Mouse (Mus musculus) MEL (cell line): ENCODE measurements at regions not wholly inside any gene's neighbourhood (a gene's known extent, or its start where the extent isn't known, plus 50 kb on each side); places are given as distances from the start of the nearest gene placed in this dataset.

Experiments used
- DNase-seq: peaks from one replicate; pipeline ENCODE4 v3.0.0; 2011; ENCODE audit warnings: low read depth, low spot score
- H3K27ac ChIP-seq: 2 replicates; pipeline ENCODE4 v1.5.1; 2012; ENCODE audit warnings: low read depth, mild to moderate bottlenecking, control low read depth, low read length, moderate library complexity; ENCODE audit not compliant: control insufficient read depth
- H3K27me3 ChIP-seq, 2 experiments: fragments of 150-350 bp in 1 of 2; sonication (generic) in 1 of 2; 2 replicates each; pipeline ENCODE4 v1.6.1; 2012; ENCODE audit warnings: low read length in 2 of 2, mild to moderate bottlenecking in 2 of 2, improper control_type of control experiment in 1 of 2, moderate library complexity in 1 of 2; ENCODE audit not compliant: insufficient read depth in 2 of 2, control insufficient read depth in 1 of 2
- H3K36me3 ChIP-seq, 2 experiments: 2 replicates each; pipeline ENCODE4 v1.6.1; 2012 to 2014; ENCODE audit warnings: low read length in 2 of 2, improper control_type of control experiment in 1 of 2, inconsistent platforms in 1 of 2, mild to moderate bottlenecking in 1 of 2; ENCODE audit not compliant: insufficient read depth in 2 of 2, control insufficient read depth in 1 of 2
- H3K4me1 ChIP-seq, 2 experiments: fragments of 150-350 bp in 1 of 2; sonication (generic) in 1 of 2; 2 replicates each; pipeline ENCODE4 v1.6.1; 2012; ENCODE audit warnings: low read length in 2 of 2, improper control_type of control experiment in 1 of 2, mild to moderate bottlenecking in 1 of 2; ENCODE audit not compliant: insufficient read depth in 2 of 2, control insufficient read depth in 1 of 2
- H3K4me3 ChIP-seq, 2 experiments: fragments of 150-350 bp in 1 of 2; sonication (generic) in 1 of 2; 2 replicates each; pipeline ENCODE4 v1.5.1; 2012; ENCODE audit warnings: low read depth in 2 of 2, low read length in 2 of 2, mild to moderate bottlenecking in 2 of 2, moderate library complexity in 2 of 2, control low read depth in 1 of 2, improper control_type of control experiment in 1 of 2; ENCODE audit not compliant: control insufficient read depth in 1 of 2, insufficient read depth in 1 of 2
- H3K79me2 ChIP-seq: 2 replicates; pipeline ENCODE4 v1.6.1; 2012; ENCODE audit warnings: mild to moderate bottlenecking, low read length, moderate library complexity; ENCODE audit not compliant: control insufficient read depth, poor library complexity, insufficient read depth
- H3K9ac ChIP-seq: 2 replicates; pipeline ENCODE4 v1.6.1; 2012; ENCODE audit warnings: low read depth, mild to moderate bottlenecking, control low read depth, low read length, moderate library complexity; ENCODE audit not compliant: control insufficient read depth, poor library complexity, severe bottlenecking
- H3K9me3 ChIP-seq: fragments of 150-350 bp; sonication (generic); replicated peaks from 2 replicates; pipeline ENCODE4 v1.6.1; 2012; ENCODE audit warnings: mild to moderate bottlenecking, low read length, improper control_type of control experiment, moderate library complexity; ENCODE audit not compliant: insufficient read depth
- CHD1 ChIP-seq: IDR thresholded peaks from 2 replicates; pipeline ENCODE4 v1.6.1; 2012; ENCODE audit warnings: low read depth, mild to moderate bottlenecking, inconsistent platforms, low read length, improper control_type of control experiment
- CHD2 ChIP-seq: IDR thresholded peaks from 2 replicates; pipeline ENCODE4 v1.6.1; 2011; ENCODE audit warnings: low read length, improper control_type of control experiment
- ELF1 ChIP-seq: IDR thresholded peaks from 2 replicates; pipeline ENCODE4 v1.6.1; 2014; ENCODE audit warnings: low read depth, mild to moderate bottlenecking, inconsistent platforms, low read length, improper control_type of control experiment, moderate library complexity
- EP300 ChIP-seq, 2 experiments: IDR thresholded peaks; 2 replicates each; pipeline ENCODE4 v1.6.1; 2011; ENCODE audit warnings: improper control_type of control experiment in 2 of 2, low read length in 2 of 2, low read depth in 1 of 2, mild to moderate bottlenecking in 1 of 2
- ETS1 ChIP-seq: IDR thresholded peaks from 2 replicates; pipeline ENCODE4 v1.6.1; 2012; ENCODE audit warnings: low read depth, mild to moderate bottlenecking, inconsistent platforms, low read length, improper control_type of control experiment, moderate library complexity
- GABPA ChIP-seq: IDR thresholded peaks from 2 replicates; pipeline ENCODE4 v1.6.1; 2012; ENCODE audit warnings: low read depth, mild to moderate bottlenecking, inconsistent platforms, low read length, improper control_type of control experiment, moderate library complexity
- MAFK ChIP-seq: IDR thresholded peaks from 2 replicates; pipeline ENCODE4 v1.6.1; 2011; ENCODE audit warnings: low read depth, mild to moderate bottlenecking, low read length, improper control_type of control experiment, borderline replicate concordance
- MAZ ChIP-seq: IDR thresholded peaks from 2 replicates; pipeline ENCODE4 v1.6.1; 2012; ENCODE audit warnings: low read depth, mild to moderate bottlenecking, inconsistent platforms, low read length, improper control_type of control experiment
- MEF2A ChIP-seq: IDR thresholded peaks from 2 replicates; pipeline ENCODE4 v1.6.1; 2014; ENCODE audit warnings: low read depth, mild to moderate bottlenecking, inconsistent platforms, low read length, improper control_type of control experiment; ENCODE audit not compliant: poor library complexity, insufficient replicate concordance, severe bottlenecking; ENCODE audit errors: extremely low read depth
- MYB ChIP-seq: IDR thresholded peaks from 2 replicates; pipeline ENCODE4 v1.6.1; 2011; ENCODE audit warnings: mild to moderate bottlenecking, low read depth, low read length, improper control_type of control experiment
- POLR2A ChIP-seq, 2 experiments: IDR thresholded peaks; 2 replicates each; pipeline ENCODE4 v1.6.1; 2011 to 2012; ENCODE audit warnings: low read length in 2 of 2, mild to moderate bottlenecking in 2 of 2, control low read depth in 1 of 2, improper control_type of control experiment in 1 of 2, low read depth in 1 of 2, moderate library complexity in 1 of 2; ENCODE audit not compliant: control insufficient read depth in 1 of 2, insufficient read depth in 1 of 2, poor library complexity in 1 of 2
- POLR2AphosphoS2 ChIP-seq: IDR thresholded peaks from 2 replicates; pipeline ENCODE4 v1.6.1; 2011; ENCODE audit warnings: low read length, improper control_type of control experiment
- RAD21 ChIP-seq: IDR thresholded peaks from 2 replicates; pipeline ENCODE4 v1.6.1; 2011; ENCODE audit warnings: mild to moderate bottlenecking, low read depth, low read length, improper control_type of control experiment
- SMC3 ChIP-seq: IDR thresholded peaks from 2 replicates; pipeline ENCODE4 v1.6.1; 2011; ENCODE audit warnings: low read depth, low read length, improper control_type of control experiment
- TAL1 ChIP-seq: IDR thresholded peaks from 2 replicates; pipeline ENCODE4 v1.6.1; 2012; ENCODE audit warnings: mild to moderate bottlenecking, inconsistent platforms, low read length, moderate library complexity, mixed read lengths
- USF1 ChIP-seq: IDR thresholded peaks from 2 replicates; pipeline ENCODE4 v1.6.1; 2014; ENCODE audit warnings: low read depth, mild to moderate bottlenecking, inconsistent platforms, low read length, improper control_type of control experiment, moderate library complexity
- ZKSCAN1 ChIP-seq: IDR thresholded peaks from 2 replicates; pipeline ENCODE4 v1.6.1; 2012; ENCODE audit warnings: low read depth, mild to moderate bottlenecking, inconsistent platforms, low read length, improper control_type of control experiment, moderate library complexity
- ZNF384 ChIP-seq: IDR thresholded peaks from 2 replicates; pipeline ENCODE4 v1.6.1; 2012; ENCODE audit warnings: low read depth, mild to moderate bottlenecking, inconsistent platforms, low read length, improper control_type of control experiment

GRCm38 (mm10) chr16:9085133-9085532, 255.2 kb downstream of the 1810013L24Rik start:
- Histone ChIP-seq H3K9ac (no peak overlapping the region), H3K27me3 (no peaks in the 10 kb centered on the region), H3K36me3 (no peaks in the 10 kb centered on the region), H3K9me3 (no peaks in the 10 kb centered on the region), H3K4me3 (no peak overlapping the region), H3K79me2 (no peaks in the 10 kb centered on the region), H3K4me1 (no peaks in the 10 kb centered on the region), H3K27ac (no peak overlapping the region)
- peak; percentile 10 for DNase-seq
- TF ChIP-seq TAL1 (no peak), MAZ (no peak)

- Histone ChIP-seq H3K9me3 (no peaks in the 10 kb centered on the region), H3K27me3 (no peaks in the 10 kb centered on the region), H3K9ac (no peak overlapping the region), H3K4me3 (no peak overlapping the region), H3K4me1 (no peaks in the 10 kb centered on the region), H3K27ac (no peak overlapping the region)
- peak; percentile 42 for DNase-seq
- TF ChIP-seq RAD21 = no peak
- TF ChIP-seq CHD1 = no peak
- no peak for TF ChIP-seq POLR2A (IDR thresholded peaks at IDR 0.05; ENCODE audit: control insufficient read depth in 1 of 2, insufficient read depth in 1 of 2, low read depth in 1 of 2, low read length in 2 of 2, poor library complexity in 1 of 2)
- no peak for TF ChIP-seq ETS1
- no peak for TF ChIP-seq EP300 (IDR thresholded peaks at IDR 0.05; ENCODE audit: low read depth in 1 of 2, low read length in 2 of 2)
- no peak for TF ChIP-seq POLR2AphosphoS2
- no peak for TF ChIP-seq ZNF384
- TF ChIP-seq MEF2A = no peak
- TF ChIP-seq, all 39 proteins: peak for 0
- no peaks in the 10 kb centered on the region for H3K79me2 ChIP-seq
- H3K36me3 ChIP-seq = no peaks in the 10 kb centered on the region
Measured at GRCm38 (mm10) chr16:9085977-9086376, 256.1 kb downstream of the 1810013L24Rik start.

GRCm38 (mm10) chr16:9091790-9092189, 261.9 kb downstream of the 1810013L24Rik start:
- Histone ChIP-seq H3K9me3 (no peaks in the 10 kb centered on the region), H3K79me2 (no peaks in the 10 kb centered on the region), H3K9ac (no peak overlapping the region), H3K4me3 (no peak overlapping the region), H3K27me3 (no peaks in the 10 kb centered on the region), H3K36me3 (no peaks in the 10 kb centered on the region), H3K4me1 (no peaks in the 10 kb centered on the region), H3K27ac (no peak overlapping the region)
- DNase-seq = no peak
- TF ChIP-seq ZKSCAN1 = no peak
- TF ChIP-seq ELF1 = no peak
- no peak for TF ChIP-seq MAZ
- TF ChIP-seq MYB = no peak
- TF ChIP-seq SMC3 = no peak
- TF ChIP-seq MAFK = no peak
- no peak for TF ChIP-seq POLR2A (IDR thresholded peaks at IDR 0.05; ENCODE audit: control insufficient read depth in 1 of 2, insufficient read depth in 1 of 2, low read depth in 1 of 2, low read length in 2 of 2, poor library complexity in 1 of 2)
- no peak for TF ChIP-seq GABPA
- no peak for TF ChIP-seq CHD2
- no peak for TF ChIP-seq USF1
